Mouse (Mus musculus): ENCODE measurements around the gene Mettl11b.

- TF ChIP-seq POLR2A (IDR thresholded peaks at IDR 0.05; ENCODE audit: extremely low read depth, insufficient read depth, low read length) = no peak
- TF ChIP-seq CTCF (IDR thresholded peaks at IDR 0.05; ENCODE audit: low read depth, low read length) = no peak
These were observed 11.6 kb upstream of the Mettl11b start for GRCm38 (mm10) chr1:163736441-163737238.
